Comparison of ENCODE assay signal across 25 mouse cellular contexts in genomic region chr17:81087735-81088134, GRCm38 (mm10). TPM values are rescaled to one million over a fixed set of nuclear protein-coding genes. Genes with fewer than 3 reads are reported as not detected.
"Had no signal": no experiment of that assay in that cellular context is flagged by ENCODE, and none has a peak within 500 bp of the region (broad histone marks: within the 10 kb centered on the region; RNA-seq: fewer than 3 reads in every experiment).

No protein-coding gene starts in this region.

- H3K36me3 ChIP-seq: embryonic facial prominence, embryonic 10.5 days; embryonic facial prominence, embryonic 12.5 days; embryonic facial prominence, embryonic 13.5 days; embryonic facial prominence, embryonic 15.5 days; forebrain, embryonic 10.5 days; forebrain, embryonic 12.5 days; forebrain, embryonic 15.5 days; heart, embryonic 10.5 days; heart, embryonic 12.5 days had no signal

- H3K27ac ChIP-seq: embryonic facial prominence, embryonic 10.5 days; embryonic facial prominence, embryonic 12.5 days; embryonic facial prominence, embryonic 13.5 days; embryonic facial prominence, embryonic 15.5 days; forebrain, embryonic 10.5 days; forebrain, embryonic 12.5 days; forebrain, embryonic 13.5 days; forebrain, embryonic 15.5 days; gastrocnemius, adult 2 months; heart, adult 2 months; heart, embryonic 10.5 days had no signal

- H3K4me1 ChIP-seq: embryonic facial prominence, embryonic 10.5 days; embryonic facial prominence, embryonic 12.5 days; embryonic facial prominence, embryonic 15.5 days; forebrain, embryonic 10.5 days; forebrain, embryonic 12.5 days; forebrain, embryonic 13.5 days; forebrain, embryonic 15.5 days; heart, embryonic 10.5 days; heart, embryonic 12.5 days had no signal

- H3K4me3 ChIP-seq: embryonic facial prominence, embryonic 10.5 days; embryonic facial prominence, embryonic 12.5 days; embryonic facial prominence, embryonic 13.5 days; embryonic facial prominence, embryonic 15.5 days; erythroblast, embryonic 14.5 days; forebrain, embryonic 10.5 days; forebrain, embryonic 12.5 days; forebrain, embryonic 13.5 days; forebrain, embryonic 15.5 days; gastrocnemius, adult 2 months; heart, adult 2 months; heart, embryonic 10.5 days; heart, embryonic 12.5 days had no signal

- H3K9me3 ChIP-seq: embryonic facial prominence, embryonic 10.5 days; embryonic facial prominence, embryonic 12.5 days; embryonic facial prominence, embryonic 13.5 days; embryonic facial prominence, embryonic 15.5 days; forebrain, embryonic 10.5 days; forebrain, embryonic 12.5 days; forebrain, embryonic 13.5 days; forebrain, embryonic 15.5 days; heart, embryonic 10.5 days; heart, embryonic 12.5 days had no signal

- H3K27me3 ChIP-seq: embryonic facial prominence, embryonic 12.5 days; embryonic facial prominence, embryonic 13.5 days; embryonic facial prominence, embryonic 15.5 days; forebrain, embryonic 12.5 days; forebrain, embryonic 13.5 days; forebrain, embryonic 15.5 days; heart, embryonic 12.5 days had no signal

- H3K4me2 ChIP-seq: embryonic facial prominence, embryonic 12.5 days; embryonic facial prominence, embryonic 13.5 days; embryonic facial prominence, embryonic 15.5 days; forebrain, embryonic 12.5 days; forebrain, embryonic 13.5 days; forebrain, embryonic 15.5 days; heart, embryonic 11.5 days; heart, embryonic 12.5 days had no signal

- H3K9ac ChIP-seq: embryonic facial prominence, embryonic 12.5 days; embryonic facial prominence, embryonic 13.5 days; embryonic facial prominence, embryonic 15.5 days; forebrain, embryonic 12.5 days; forebrain, embryonic 13.5 days; forebrain, embryonic 15.5 days; forebrain, postnatal 0 days; heart, embryonic 12.5 days had no signal

- DNase-seq: cerebellum, postnatal 10 days; cerebellum, postnatal 14 days; cerebellum, postnatal 25 days; embryo, embryonic 11 days; forebrain, postnatal 0 days; gastrocnemius, adult 2 months; gastrocnemius, postnatal 10 days; gastrocnemius, postnatal 14 days; gastrocnemius, postnatal 25 days; gastrocnemius, postnatal 36 days; heart, adult 11 months; heart, adult 18-20 months; heart, adult 2 months had no signal

RNA-seq across cellular contexts. Expression of gene Thumpd2, which starts 22.9 kb away (rescaled TPM):
- polyA plus RNA-seq: erythroblast, embryonic 14.5 days had no signal
